Mouse (Mus musculus) heart, adult 18-20 months (tissue): ENCODE measurements around the gene Ppp1r16b. TPM values are rescaled to one million over a fixed set of nuclear protein-coding genes. Genes with fewer than 3 reads are reported as not detected.

Experiments
- DNase-seq, 2 experiments: peaks; one replicate each; pipeline ENCODE4 v3.0.0; 2021 to 2022; ENCODE audit warnings: mixed read lengths in 1 of 2
- total RNA-seq, 2 experiments: library from RNA; stranded (reverse); gene quantifications; 2 replicates each; pipeline ENCODE4 v1.2.3; 2021

Ppp1r16b gene
- total RNA-seq, 2 experiments from 2014 or later = 11.6 to 16.1 TPM

DNA sequence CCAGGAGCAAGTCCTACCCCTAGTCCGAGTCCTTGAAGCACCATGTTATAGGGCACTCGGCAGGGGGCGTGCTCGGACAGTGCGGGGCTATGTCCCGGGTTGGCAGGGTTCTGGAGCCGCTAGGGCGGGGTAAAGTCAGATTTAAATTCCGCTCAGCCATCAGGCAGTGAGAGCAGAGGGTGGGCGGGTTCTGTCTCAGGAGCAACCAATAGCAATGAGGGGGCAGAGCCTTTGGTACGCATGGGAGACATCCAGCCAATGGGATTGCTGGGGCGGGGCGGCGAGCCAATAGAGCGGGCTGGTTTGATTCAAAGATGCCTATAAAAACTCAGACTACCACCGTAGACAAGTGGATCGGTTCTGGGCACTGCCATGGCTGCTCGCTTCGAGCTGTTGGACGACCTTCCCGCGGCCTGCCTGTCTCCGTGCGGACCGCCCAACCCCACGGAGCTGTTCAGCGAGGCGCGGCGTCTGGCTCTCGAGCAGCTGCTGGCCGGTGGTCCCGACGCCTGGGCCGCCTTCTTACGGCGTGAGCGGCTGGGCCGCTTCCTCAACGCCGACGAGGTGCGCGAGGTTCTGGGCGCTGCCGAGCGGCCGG is 102.6 kb downstream of the Ppp1r16b start, which contains the start of gene Fam83d:
TSS of gene Fam83d (plus strand) at position 352 of the 598 bp plus-strand sequence.
- DNase-seq = peak; percentile 95 to 97

DNA sequence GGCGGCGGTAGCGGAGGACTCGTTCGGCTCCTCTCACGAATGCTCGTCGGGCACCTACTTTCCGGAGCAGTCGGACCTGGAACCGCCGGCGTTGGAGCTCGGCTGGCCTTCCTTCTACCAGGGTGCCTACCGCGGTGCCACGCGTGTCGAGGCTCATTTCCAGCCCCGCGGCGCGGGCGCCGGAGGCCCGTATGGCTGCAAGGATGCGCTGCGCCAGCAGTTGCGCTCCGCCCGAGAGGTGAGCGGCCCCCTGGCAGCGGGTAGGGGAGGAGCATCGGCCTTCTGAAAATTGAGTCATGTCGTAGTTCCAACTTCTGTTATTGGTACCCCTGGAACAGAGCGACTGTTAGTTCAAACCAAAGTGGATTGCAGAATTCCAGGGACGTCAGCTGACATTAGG is 103.2 kb downstream of the Ppp1r16b start:
- no peak for DNase-seq

GRCm38 (mm10) chr2:158768771-158769170 is 103.6 kb downstream of the Ppp1r16b start:
- DNase-seq = no peak

DNA sequence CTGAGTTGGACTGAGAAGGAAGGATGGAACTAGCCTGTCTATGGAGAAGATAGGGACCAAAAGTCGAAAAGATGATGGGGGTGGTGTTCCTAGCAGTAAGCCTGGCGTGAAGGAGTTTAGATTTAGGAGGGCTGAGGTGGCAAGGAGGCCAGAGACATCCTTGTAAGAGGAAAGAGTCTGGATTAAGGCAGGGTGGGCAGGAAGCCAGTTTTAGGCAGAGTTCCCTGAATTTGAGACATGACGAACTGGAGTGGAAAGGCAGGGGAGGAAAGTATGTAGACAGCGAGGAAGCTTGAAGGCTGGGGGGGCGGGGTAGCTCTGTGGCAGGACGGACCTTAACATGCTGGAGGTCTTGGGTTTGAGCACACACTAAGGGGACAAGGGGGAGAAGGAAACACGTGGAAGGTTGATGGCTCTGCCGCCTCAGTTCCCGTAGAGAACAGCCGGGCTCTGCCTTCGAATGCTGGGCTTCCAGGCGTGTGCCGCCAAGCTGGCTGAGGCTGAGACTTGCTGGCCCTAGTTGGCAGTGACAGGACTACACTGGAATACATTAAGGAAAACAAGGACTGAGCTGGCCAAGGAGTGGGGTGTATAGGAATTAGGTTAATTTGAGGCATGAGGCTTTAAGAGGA is 105.0 kb downstream of the Ppp1r16b start:
- DNase-seq = no peak

DNA sequence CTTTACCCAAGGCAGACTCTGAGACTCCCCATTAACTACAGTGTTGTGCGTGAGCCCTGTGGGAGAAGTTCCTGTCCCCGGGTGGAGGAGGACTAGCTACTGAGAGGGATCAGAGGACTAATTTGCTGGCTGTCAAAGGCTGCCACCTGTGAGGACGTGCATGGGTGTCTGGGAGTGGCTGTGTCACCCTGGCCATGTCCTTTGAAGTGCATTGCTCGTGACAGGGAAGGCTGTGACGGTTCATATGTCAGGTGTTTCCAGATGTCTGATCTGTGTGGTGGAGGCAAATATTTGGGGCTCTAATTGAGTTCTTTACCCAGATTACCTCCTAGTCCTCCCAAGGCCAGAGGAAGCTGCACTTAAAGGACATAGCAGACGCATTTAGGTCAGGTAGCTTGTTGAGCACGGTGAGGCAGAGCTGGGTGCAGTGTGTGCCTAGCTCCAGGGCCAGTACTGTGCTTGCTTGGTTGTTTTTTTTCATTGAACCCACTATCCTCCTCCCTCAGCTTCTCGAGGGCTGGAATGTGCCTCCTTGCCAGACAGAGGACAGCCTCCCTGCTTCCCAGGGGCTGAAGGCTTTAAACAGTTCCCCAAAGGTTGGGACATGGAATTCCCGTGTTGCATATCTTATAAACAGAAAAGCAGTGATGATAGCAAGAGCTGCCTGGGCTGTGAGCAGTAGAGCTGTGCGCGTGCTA is 106.0 kb downstream of the Ppp1r16b start:
- DNase-seq = no peak

DNA sequence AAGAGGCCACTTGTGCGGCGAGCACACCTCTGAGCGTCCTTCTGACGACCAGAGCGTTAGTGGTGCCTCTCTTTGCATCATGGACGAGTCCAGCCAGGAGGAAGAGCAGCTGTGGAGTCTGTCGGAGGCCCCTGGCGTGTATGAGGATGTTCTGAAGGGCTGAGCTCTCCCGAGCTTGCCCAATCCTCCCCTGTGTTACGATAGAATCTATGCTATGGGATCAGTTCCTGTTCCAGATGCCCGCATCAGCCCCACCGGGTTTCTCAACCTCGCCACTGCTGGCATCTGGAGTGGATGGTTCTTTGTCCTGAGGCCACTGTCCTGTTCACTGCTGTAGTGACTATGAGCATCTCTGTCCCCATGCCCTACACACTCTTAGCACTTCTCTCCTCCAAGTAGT is 107.6 kb downstream of the Ppp1r16b start:
- no peak for DNase-seq

DNA sequence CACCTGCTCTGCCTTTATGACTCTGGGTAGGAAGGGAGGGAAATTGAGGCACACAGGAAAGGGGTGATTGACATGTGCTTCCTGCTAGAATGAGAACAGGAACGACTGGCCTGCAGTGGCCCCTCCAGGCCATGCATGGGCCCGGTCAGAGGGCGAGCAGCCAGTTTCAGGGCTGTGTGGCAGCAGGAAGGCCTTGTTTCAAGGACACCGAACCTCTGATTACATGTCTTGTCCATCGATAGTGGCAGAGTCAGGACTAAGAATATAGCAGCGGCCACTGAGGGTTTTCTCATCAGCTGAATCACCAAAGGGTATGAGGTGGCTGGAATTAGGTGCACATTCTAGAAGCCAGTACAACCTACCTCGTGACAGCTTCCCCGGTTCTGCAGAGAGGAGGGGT is 109.7 kb downstream of the Ppp1r16b start:
- DNase-seq = no peak

DNA sequence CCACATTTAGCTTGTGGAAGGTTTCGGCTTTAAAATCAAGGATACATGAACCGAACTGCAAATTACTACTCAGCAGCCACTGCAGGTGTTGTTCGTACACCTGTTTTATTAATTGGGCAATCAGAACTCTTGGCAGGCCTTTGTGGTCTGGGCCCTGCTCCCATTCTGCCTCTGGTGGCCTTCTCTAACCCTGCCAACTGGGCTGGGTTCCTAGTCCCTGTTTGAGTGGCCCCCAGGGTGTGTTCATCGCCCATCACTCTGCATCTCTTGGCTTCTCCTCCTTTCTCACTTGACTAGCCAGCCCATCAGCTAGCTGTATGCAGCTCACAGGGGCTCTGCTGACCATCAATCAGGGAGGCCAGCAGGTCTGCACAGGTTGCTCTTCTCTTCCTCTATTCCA is 111.5 kb downstream of the Ppp1r16b start:
- no peak for DNase-seq

- DNase-seq = no peak
Observed at GRCm38 (mm10) chr2:158777490-158777889, 112.3 kb downstream of the Ppp1r16b start.

DNA sequence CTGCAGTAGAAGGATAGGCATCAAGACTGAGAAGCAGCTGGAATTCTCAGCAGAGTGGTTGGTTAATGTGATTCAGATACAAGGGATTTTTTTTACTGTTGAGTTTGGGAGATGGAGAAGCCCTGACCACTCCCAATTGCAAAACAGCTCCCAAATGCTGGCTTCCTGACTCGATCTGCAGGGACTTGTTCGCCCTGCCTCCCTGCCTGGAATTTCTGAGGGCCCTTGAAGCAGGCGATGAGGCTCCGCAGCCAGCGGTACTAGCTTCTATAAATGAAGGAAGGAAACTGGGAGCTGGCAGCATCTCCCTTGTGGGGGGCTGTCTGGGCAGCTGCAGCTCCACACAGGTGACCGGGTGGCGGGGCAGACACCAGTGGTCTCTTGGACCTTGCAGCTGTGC is 113.2 kb downstream of the Ppp1r16b start:
- DNase-seq = no peak

DNA sequence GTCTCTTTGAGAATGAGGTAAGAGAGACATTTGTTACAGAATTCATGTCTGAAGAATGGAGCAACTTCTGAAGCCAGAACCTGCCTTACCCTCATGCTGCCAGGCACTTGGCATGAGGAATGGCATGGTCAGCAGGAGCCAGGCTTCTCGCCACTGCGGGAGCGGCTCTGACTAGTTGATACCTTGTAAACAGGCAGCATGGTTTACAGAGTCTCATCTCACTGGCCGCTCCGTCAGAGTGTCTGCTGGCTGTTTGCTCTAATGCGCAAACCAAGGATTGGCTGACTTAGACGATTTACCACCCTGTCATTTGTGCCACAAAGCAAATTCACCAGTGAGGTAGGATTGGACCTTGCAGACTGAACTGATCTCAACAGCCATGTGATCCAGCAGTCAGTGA is 115.9 kb downstream of the Ppp1r16b start:
- DNase-seq = no peak

- DNase-seq = no peak
Observed at GRCm38 (mm10) chr2:158786927-158787795, 122.0 kb downstream of the Ppp1r16b start.

GRCm38 (mm10) chr2:158794494-158795004 is 129.4 kb downstream of the Ppp1r16b start, which contains the start of gene Dhx35:
Gene Dhx35, plus strand, starts transcription at chr2:158794807.
- DNase-seq = peak; percentile 94 to 97

GRCm38 (mm10) chr2:158795043-158795442 is 129.8 kb downstream of the Ppp1r16b start:
- DNase-seq = no peak

DNA sequence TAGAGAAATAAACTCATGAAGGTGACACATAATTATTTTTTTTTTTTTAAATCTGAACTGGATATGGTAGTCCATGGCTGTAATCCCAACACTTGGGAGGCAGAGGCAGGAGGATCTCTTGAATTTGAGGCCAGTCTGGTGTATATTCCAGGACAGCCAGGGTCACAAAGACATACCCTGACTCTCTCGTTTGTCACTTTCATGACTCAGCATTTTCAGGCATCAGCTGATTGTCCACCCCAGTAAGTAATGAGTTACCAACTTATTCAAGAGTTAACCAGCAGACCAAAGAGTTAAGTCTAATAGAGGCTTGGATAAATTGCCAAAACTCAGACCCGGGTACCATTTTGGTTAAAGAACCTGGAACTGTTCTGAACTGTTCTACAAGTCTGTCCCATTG is 130.7 kb downstream of the Ppp1r16b start:
- no peak for DNase-seq

DNA sequence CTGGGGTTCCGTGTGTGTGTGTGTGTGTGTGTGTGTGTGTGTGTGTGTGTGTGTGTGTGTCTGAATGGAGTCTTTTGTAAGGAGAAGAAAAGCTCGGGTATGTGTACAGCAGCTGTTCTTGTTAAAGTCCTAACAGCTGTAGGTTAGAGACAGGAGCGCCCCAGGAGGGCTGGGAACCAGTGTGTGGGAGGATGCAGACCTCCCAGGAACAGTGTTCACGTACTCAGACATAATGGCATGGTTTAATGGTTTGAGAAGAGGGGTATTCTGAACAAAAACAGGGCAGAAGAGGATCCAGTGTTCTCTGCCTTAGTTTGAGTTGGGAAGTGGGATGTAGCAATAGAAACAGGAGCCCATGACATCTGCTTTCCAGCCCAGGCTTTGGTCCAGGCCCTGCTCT is 134.1 kb downstream of the Ppp1r16b start:
- no peak for DNase-seq

- no peak for DNase-seq
Observed at GRCm38 (mm10) chr2:158800788-158801187, 135.6 kb downstream of the Ppp1r16b start.

DNA sequence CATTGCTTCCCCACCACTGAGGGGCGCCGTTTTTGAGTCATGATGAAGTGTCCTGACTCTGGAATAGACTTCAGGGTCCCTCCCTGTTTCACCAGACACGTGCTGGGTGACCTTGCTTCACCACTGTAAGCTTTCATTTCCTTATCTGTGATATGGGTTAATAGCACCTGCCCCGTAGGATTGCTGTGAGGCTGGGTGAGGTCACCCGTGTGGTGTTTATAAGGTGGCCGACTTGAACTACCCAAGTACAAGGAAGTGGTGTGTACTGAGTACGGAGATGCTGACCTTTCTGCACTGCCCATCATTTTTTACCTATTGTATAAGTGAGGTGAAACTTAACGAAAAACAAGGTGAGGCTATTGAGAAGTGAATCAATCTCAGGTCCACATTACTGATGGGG is 138.4 kb downstream of the Ppp1r16b start:
- no peak for DNase-seq

DNA sequence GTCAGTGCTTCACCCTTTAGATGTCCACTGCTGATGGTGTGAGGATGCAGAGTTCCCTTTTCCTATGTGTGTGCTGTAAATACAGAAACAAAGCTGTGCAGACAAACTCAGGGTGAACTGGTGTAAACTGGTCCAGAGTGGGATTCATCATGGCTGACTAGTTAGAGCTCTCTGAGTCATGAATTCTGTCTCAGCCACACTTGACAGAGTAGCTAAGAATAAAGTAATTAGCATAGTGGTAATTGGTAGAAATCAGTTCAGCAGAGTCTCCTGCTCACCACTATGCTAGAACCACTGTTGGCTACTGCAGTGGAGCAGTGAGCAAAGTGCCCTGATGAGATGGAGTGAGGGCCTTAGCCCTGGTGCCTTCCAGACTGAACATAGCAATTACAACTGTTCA is 150.5 kb downstream of the Ppp1r16b start:
- DNase-seq = no peak
